Mouse (Mus musculus) heart, adult 2 months (tissue): ENCODE data around the gene Hgd.

Source experiments
- CTCF ChIP-seq: fragments of 200-600 bp; IDR thresholded peaks from 2 replicates; pipeline ENCODE4 v1.8.1; 2022; ENCODE audit warnings: antibody characterized with exemption, mild to moderate bottlenecking, moderate library complexity
- POLR2A ChIP-seq: fragments of 200-500 bp; IDR thresholded peaks from 2 replicates; pipeline ENCODE4 v1.6.1; 2011; ENCODE audit warnings: mild to moderate bottlenecking, low read depth, low read length, control low read depth; ENCODE audit not compliant: insufficient read depth

GRCm38 (mm10) chr16:37614540-37614939, 34.6 kb downstream of the Hgd start:
- TF ChIP-seq CTCF = no peak
- TF ChIP-seq POLR2A = no peak
